Mouse (Mus musculus): ENCODE measurements around the gene Rchy1. TPM values are rescaled to one million over a fixed set of nuclear protein-coding genes. Genes with fewer than 3 reads are reported as not detected.

Gene Rchy1
- total and polyA plus RNA-seq, 3 experiments: 24.8 to 74.4 (median 26.9) TPM

DNA sequence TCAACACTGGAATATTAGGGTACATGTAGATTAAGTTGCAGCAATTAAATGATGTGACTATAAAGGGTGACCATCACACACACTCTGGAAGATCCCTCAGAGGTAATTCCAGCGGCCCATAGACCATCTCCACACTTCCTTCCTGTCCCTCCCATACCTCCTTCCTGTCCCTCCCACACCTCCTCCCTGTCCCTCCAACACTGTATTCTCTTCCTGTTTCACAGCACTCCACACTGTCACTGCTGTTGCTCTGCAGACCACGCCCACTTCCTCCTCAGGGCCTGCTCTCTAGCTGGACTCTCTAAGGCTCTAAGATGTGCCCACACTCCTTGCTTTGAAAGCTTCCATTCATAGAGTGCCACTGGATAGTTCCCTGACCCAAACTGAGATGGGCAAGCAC is 37.9 kb upstream of the Rchy1 start:
- H3K4me3 ChIP-seq (ENCODE audit: control insufficient read depth in 1 of 2, insufficient read depth in 1 of 2, low read depth in 2 of 2, low read length in 2 of 2): peak overlapping the region in 1 of 2 experiments; percentile 9; a peak in 2 of 4 replicates

DNA sequence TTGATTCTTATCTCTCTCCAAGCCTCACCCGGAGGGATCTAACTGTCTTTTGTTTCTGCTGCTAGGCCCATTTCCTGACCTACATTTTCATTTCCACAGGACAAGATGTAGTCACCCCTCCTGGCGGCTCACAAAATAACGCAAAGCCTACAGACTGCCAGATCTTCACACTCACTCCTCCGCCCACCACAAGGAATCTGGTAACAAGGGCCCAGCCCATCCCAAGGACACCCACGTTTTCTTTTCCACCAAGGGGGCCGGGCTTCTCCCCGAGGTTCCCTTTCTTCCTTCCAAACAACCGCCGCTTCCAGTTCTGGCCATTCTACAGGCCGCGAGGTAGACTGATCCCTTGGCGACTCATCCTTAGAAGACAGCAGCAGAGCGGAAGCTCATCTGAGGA is 31.7 kb upstream of the Rchy1 start:
- TF ChIP-seq POLR2A (IDR thresholded peaks at IDR 0.05; ENCODE audit: control insufficient read depth in 1 of 2, insufficient read depth in 1 of 2, low read depth in 1 of 2, low read length in 2 of 2, poor library complexity in 1 of 2) (no peak), CTCF (IDR thresholded peaks at IDR 0.05 in 2 of 3, conservative IDR thresholded peaks at IDR 0.05 in 1 of 3; ENCODE audit: control insufficient read depth in 1 of 3, insufficient read depth in 1 of 3, low read depth in 2 of 3, low read length in 3 of 3, poor library complexity in 1 of 3, severe bottlenecking in 1 of 3) (no peak), RCOR1 (IDR thresholded peaks at IDR 0.05; ENCODE audit: low read depth, low read length) (no peak), CHD1 (IDR thresholded peaks at IDR 0.05; ENCODE audit: low read depth, low read length) (no peak), TAL1 (IDR thresholded peaks at IDR 0.05; ENCODE audit: low read length) (no peak), EP300 (IDR thresholded peaks at IDR 0.05; ENCODE audit: low read depth in 1 of 2, low read length in 2 of 2) (no peak), GABPA (IDR thresholded peaks at IDR 0.05; ENCODE audit: low read depth, low read length) (no peak), GATA1 (IDR thresholded peaks at IDR 0.05; ENCODE audit: low read depth, low read length) (no peak)
- Histone ChIP-seq H3K27ac (ENCODE audit: control insufficient read depth, low read depth, low read length) (no peak overlapping the region), H3K36me3 (ENCODE audit: control insufficient read depth in 1 of 2, insufficient read depth in 2 of 2, low read length in 2 of 2) (peaks cover 0 to 15% of the 10 kb centered on the region in 2 experiments; a peak in 2 of 4 replicates), H3K27me3 (ENCODE audit: control insufficient read depth in 1 of 2, insufficient read depth in 2 of 2, low read length in 2 of 2) (no peaks in the 10 kb centered on the region), H3K4me1 (ENCODE audit: control insufficient read depth in 1 of 2, insufficient read depth in 2 of 2, low read length in 2 of 2) (peaks cover 4 to 21% of the 10 kb centered on the region in 2 experiments; a peak in 3 of 4 replicates), H3K9me3 (replicated peaks; ENCODE audit: insufficient read depth, low read length) (no peaks in the 10 kb centered on the region), H3K79me2 (ENCODE audit: control insufficient read depth, insufficient read depth, low read length, poor library complexity) (no peaks in the 10 kb centered on the region), H3K9ac (ENCODE audit: control insufficient read depth, low read depth, low read length, poor library complexity, severe bottlenecking) (no peak overlapping the region), H3K4me3 (ENCODE audit: control insufficient read depth in 1 of 2, insufficient read depth in 1 of 2, low read depth in 2 of 2, low read length in 2 of 2) (no peak overlapping the region)
- no peak for DNase-seq (ENCODE audit: low read depth, low spot score)

More for the DNA sequence above, 37.9 kb upstream of the Rchy1 start:
- TF ChIP-seq TCF12 (IDR thresholded peaks at IDR 0.05; ENCODE audit: low read depth, low read length) (no peak), MYC (IDR thresholded peaks at IDR 0.05; ENCODE audit: low read depth, low read length) (peak; percentile 54; the same call in 1 of the 2 replicates), TBP (IDR thresholded peaks at IDR 0.05; ENCODE audit: low read depth, low read length) (peak; percentile 58; the same call in 1 of the 2 replicates), NELFE (IDR thresholded peaks at IDR 0.05; ENCODE audit: low read depth, low read length) (peak; percentile 50), SIN3A (IDR thresholded peaks at IDR 0.05; ENCODE audit: low read length) (peak; percentile 42; the same call in 1 of the 2 replicates), POLR2AphosphoS2 (IDR thresholded peaks at IDR 0.05; ENCODE audit: low read length) (0 out of 2 replicates have a peak, but pooled peaks have one; percentile 34), POLR2A (IDR thresholded peaks at IDR 0.05; ENCODE audit: control insufficient read depth in 1 of 2, insufficient read depth in 1 of 2, low read depth in 1 of 2, low read length in 2 of 2, poor library complexity in 1 of 2) (peak in 1 of 2 experiments; percentile 71; a peak in 2 of 4 replicates), POLR2AphosphoS5 (IDR thresholded peaks at IDR 0.05; ENCODE audit: borderline replicate concordance, low read depth, low read length) (no peak), EP300 (IDR thresholded peaks at IDR 0.05; ENCODE audit: low read depth in 1 of 2, low read length in 2 of 2) (peak in 1 of 2 experiments; percentile 43; a peak in 2 of 4 replicates), HCFC1 (IDR thresholded peaks at IDR 0.05; ENCODE audit: low read depth, low read length) (peak; percentile 58; the same call in 1 of the 2 replicates), GABPA (IDR thresholded peaks at IDR 0.05; ENCODE audit: low read depth, low read length) (no peak), TAL1 (IDR thresholded peaks at IDR 0.05; ENCODE audit: low read length) (no peak), ELF1 (IDR thresholded peaks at IDR 0.05; ENCODE audit: low read depth, low read length) (peak; percentile 84), JUND (IDR thresholded peaks at IDR 0.05; ENCODE audit: low read depth, low read length) (no peak)
- Histone ChIP-seq H3K9ac (ENCODE audit: control insufficient read depth, low read depth, low read length, poor library complexity, severe bottlenecking) (no peak overlapping the region), H3K9me3 (replicated peaks; ENCODE audit: insufficient read depth, low read length) (no peaks in the 10 kb centered on the region), H3K36me3 (ENCODE audit: control insufficient read depth in 1 of 2, insufficient read depth in 2 of 2, low read length in 2 of 2) (peaks cover 0 to 5% of the 10 kb centered on the region in 2 experiments; a peak in 2 of 4 replicates), H3K4me1 (ENCODE audit: control insufficient read depth in 1 of 2, insufficient read depth in 2 of 2, low read length in 2 of 2) (peaks cover 0 to 10% of the 10 kb centered on the region in 2 experiments; a peak in 2 of 4 replicates), H3K79me2 (ENCODE audit: control insufficient read depth, insufficient read depth, low read length, poor library complexity) (no peaks in the 10 kb centered on the region), H3K27ac (ENCODE audit: control insufficient read depth, low read depth, low read length) (peak overlapping the region; percentile 35), H3K27me3 (ENCODE audit: control insufficient read depth in 1 of 2, insufficient read depth in 2 of 2, low read length in 2 of 2) (no peaks in the 10 kb centered on the region)
- DNase-seq (ENCODE audit: low read depth, low spot score): peak; percentile 92

Measured in MEL (cell line).